Mouse (Mus musculus): Measurements from ENCODE around the gene B230118H07Rik.

DNA sequence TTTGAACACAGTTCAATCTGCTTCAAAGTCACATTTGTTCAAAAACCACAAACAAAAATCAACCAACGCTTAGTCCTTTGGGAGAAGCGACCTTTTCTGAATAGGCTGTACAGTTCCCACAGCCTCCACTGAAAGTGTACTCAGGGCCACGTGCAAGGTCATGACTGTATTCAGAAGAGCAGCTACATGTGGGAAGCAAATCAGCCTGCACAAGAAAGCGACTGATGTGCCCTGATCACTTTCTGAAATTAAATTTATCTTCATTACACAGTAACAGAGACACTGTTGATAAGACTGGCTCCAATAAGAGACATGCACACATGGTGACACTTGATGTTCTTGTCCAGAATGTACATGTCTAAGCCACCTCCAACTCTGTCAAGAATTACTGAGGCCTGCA, 85.6 kb downstream of the B230118H07Rik start:
- no peak for TF ChIP-seq POLR2A (IDR thresholded peaks at IDR 0.05; ENCODE audit: low read depth, low read length)
- TF ChIP-seq CTCF (IDR thresholded peaks at IDR 0.05; ENCODE audit: extremely low read depth, insufficient read length, insufficient replicate concordance, low read depth, low read length), result no peak
